Mouse (Mus musculus): Measurements from ENCODE around the gene Cenpl.

Gene Cenpl

DNA sequence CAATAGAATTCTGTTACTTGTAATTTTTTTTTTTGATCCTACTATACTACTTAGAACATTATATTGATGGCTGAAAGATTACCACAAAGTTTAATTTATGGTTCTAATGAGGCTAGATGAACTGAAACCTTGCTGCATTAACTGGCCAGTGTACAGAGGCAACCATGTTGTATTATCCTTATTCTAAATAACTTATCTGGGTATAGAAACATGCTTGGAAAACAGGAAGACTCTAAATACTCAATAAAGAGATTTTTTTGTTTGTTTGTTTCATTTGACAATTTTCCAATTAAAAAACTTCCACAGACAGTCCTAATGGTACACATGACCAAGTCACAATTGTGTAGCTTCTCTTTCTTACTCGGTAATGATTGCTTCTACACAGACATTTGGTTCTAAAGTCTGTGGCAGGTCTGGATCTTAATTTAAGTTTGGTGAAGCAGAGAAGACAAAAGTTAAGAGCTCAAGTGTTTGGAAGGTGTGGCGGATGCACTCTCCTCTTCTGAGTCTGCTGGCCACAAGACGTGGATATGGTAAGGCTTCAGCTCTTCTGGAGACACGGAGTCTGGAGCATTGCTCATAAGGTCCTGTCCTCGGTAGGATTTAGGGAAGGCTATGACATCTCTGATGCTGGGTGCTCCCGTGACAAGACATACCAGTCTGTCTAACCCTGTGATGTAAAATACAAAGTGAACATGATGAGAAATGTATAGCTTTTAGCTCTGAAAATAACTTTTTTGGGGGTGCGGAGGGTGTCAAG is 29.1 kb upstream of the Cenpl start:
- no peak for DNase-seq

DNA sequence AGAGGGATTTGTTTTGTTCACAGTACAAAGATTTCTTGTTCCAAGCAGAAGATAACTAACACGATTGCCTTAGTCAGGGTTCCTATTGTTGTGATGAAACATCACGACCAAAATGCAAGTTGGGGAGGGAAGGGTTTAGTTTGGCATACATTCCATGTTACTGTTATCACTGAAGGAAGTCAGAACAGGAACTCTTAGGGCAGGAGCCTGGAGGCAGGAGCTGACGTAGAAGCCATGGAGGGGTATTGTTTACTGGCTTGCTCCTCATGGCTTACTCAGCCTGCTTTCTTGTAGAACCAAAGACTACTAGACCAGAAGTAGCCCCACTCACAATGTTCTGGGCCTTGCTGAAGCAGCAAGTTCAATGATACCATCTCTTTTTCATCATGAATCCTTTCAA is 23.5 kb upstream of the Cenpl start:
- no peak for DNase-seq

DNA sequence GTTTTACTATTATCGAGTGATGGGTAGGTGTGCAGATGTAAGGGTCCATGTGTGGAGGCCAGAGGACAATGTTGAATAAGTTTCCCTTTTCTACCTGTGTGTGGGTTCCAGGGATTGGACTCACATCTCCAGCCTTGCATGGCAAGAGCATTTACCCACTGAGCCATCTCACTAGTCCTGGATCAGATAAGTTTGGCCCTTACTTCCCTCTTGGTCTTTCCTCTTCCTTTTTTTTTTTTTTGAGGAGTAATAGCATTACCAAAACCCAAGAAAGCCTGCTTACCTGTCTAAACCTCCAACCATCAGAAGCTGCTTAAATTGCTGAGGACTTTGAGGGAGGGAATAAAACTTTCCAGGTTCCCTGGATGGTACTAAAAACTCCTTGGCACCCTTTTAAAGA is 13.3 kb upstream of the Cenpl start:
- no peak for DNase-seq

DNA sequence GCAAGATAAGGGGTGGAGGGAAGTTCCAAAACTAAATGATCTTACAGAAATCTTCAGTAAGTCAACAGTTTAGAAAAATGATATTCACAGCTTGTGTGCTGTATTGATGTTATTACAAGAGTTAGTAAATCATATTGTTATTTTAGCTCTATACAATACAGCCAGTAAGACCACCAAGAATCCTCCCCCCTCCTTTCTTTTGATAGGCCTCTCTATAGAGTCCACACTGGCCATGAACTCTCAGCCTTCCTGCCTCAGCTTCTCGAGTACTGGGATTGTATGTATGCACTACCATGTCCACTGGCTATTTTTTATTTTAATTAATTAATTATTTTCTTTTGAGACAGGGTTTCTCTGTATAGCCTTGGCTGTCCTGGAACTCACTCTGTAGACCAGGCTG is 7.2 kb upstream of the Cenpl start:
- no peak for DNase-seq

DNA sequence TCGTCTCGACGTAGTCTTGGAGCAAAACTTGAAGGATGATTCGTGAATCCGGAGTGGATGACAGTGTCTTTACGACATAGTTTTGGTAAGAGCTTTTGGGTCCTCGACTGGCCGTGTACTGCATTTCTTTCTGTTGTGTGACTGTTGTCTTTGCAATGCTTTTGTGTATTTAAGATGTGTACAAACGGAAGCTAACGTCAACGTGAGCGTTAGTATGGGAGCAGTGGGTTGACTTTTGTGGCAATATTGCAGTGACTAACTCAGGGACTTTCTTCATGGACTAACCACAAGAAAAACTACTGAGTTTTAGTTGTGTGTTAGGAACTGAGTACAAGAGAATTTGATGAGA is 733 bp downstream of the Cenpl start:
- no peak for DNase-seq

DNA sequence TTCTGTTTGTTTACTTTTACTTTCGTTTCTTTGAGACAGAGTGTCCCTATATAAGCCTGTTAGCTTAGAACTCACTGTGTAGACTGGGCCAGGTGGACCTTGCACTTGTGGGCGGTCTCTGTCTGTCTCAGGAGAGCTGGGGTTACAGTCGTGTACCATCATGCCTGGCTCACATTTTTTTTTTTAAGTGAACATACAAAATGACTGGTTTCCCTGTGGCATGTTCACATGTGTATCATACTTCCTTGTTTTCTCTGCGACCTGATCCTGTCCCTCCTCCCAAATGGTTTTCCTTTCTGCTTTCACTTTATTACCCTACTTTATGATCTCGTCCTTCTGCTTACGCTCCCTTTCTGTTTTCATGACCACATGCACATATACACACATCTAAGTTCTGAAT is 5.7 kb downstream of the Cenpl start:
- no peak for DNase-seq

DNA sequence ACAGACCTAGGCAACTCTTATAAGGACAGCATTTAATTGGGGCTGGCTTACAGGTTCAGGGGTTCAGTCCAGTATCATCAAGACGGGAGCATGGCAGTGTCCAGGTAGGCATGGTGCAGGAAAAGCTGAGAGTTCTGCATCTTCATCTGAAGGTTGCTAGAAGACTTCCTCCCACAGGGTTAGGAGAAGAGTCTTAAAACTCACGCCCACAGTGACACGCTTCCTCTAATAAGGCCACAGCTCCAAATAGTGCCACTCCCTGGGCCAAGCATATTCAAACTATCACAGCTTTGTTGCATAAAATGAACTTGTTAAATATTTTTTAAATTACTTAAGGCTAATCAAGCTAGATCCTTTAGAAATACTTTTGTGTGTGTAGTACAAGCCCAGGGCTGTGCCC is 6.7 kb downstream of the Cenpl start:
- no peak for DNase-seq

DNA sequence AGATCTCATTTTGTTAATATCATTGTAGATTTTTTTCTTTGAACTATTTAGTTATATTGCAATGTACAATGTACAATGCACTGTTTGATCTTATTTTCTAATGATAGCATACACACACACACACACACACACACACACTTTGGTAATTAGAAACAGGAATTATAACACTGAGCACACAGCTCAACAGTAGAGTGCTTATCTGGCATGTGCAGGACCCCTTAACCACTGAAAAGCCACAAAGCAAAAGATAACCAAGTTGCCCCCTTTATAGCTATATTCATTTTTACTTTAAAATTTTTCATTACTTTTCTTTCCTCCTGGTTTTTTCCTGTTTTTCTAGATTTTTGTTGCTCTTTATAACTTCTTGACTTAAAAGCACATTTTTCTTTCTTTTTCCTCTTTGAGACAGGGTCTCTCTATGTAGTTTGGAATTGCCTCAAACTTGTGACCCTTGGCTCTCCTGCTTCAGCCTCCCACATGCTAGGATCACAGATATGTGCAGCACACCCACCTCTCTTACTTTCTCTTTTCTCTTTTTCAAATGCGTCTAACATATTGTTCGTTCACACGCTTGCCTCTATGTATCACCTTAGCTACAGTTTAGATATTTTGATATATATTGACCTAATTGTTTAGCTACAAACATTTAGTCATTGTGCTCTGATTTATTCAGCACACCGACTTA is 29.4 kb downstream of the Cenpl start:
- DNase-seq, result no peak

DNA sequence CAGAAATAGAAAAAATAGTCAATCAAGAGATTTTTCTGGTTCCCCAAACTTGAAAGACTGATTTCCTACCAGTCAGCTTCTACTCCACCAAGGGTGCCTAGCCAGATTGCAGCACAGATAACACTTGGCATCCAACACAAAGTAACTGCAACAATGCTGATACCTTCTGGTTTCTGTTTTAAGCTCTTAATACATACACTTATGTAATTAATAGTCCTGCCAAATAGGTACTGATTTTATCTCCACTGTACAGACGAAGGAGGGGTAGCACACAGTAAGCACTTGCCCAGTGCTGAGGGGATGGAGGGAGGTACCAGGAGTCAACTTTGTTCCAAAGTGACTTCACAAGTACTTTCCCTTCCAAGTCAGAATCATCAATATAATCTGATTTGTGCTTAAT is 33.3 kb downstream of the Cenpl start:
- no peak for DNase-seq

DNA sequence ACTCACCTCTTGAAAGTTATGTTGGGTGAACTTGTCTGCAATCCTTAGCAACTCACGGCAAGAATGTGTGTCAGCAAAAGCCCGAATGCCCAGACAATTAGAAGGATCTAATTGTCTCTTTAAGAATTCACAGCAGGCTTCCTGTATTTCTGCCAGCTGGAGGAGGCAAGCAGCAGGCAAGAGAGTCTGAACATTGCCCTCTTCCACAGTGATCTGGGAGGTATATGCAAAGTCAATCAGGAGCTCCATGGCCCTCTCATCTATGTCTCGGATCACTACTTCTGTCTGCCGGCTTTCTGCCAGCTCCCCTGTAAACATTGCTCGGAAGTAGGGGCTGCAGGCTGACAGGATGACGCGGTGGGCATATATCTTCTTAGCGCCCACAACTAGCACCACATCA is 38.7 kb downstream of the Cenpl start:
- DNase-seq, result no peak

DNA sequence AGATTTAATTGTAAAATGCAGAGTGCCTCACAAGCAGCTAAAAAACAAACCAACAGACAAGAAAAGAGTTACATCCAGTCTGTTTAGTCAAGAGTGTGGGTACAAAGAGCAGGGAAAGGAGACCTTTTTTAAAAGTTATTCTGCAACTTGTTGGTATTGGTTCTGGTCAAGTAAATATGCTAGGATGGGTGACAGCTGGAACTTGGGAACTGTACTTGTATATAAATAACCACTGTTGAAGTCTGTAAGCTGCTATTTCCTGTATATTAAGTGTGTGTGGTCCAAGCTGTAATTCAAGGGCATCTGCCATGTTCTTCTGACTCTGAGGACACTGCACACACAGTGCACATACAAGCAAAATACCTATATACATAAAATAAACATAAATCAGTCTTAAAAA is 44.1 kb downstream of the Cenpl start:
- no peak for DNase-seq

DNA sequence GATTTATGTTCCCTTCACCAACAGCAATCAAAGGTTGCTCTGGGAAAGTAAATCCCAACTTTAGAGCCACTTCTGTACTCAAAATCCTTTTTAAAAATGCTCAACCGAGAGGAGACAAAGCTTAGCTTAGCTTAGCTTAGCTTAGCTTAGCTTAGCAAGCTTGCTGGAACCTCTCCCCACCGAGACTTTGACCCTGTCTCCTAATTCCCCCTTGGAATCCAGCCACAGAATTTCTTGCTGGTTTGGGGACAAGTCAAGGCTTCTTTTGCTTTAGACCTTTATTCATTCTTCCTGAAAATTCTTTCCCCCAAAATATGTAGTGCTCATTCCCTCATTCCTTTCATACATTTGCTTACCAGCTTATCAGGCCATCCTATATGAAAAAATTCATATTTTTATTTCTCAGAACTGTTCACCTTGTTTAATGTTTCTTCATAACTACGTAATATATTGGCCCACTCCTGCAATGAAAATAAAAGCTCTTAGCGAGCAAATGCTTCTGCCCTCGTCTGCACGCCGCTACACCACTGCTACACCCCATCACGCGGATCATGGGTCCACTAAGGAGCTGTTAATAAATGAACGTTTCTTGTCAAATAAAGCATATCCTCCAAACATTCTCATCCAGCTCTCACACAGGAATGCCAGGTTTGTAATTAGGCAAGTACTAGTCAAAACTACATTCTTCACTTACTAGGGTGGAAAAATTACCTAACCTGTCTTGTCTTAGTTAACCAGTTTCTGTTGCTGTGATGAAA is 52.3 kb downstream of the Cenpl start:
- DNase-seq, result no peak

DNA sequence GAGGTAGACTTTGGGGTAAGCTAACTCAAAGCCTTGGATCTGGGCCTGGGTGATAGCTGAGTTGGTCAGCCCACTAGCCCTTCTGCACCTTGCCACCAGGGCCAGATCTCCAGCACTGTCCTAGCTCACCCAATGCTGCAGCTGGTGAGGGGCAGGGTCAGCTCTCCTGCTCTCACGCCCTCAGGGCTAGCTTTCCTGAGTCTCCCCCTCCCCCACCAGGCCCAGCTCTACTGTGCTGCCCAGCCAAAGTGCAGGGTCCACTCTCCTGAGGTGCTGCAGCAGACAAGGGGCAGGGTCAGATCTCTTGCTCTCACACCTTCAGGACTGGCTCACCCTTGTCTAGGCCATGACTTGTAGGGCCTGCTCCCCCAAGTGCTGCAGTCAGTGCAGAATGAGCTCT is 55.9 kb downstream of the Cenpl start:
- DNase-seq, result no peak

DNA sequence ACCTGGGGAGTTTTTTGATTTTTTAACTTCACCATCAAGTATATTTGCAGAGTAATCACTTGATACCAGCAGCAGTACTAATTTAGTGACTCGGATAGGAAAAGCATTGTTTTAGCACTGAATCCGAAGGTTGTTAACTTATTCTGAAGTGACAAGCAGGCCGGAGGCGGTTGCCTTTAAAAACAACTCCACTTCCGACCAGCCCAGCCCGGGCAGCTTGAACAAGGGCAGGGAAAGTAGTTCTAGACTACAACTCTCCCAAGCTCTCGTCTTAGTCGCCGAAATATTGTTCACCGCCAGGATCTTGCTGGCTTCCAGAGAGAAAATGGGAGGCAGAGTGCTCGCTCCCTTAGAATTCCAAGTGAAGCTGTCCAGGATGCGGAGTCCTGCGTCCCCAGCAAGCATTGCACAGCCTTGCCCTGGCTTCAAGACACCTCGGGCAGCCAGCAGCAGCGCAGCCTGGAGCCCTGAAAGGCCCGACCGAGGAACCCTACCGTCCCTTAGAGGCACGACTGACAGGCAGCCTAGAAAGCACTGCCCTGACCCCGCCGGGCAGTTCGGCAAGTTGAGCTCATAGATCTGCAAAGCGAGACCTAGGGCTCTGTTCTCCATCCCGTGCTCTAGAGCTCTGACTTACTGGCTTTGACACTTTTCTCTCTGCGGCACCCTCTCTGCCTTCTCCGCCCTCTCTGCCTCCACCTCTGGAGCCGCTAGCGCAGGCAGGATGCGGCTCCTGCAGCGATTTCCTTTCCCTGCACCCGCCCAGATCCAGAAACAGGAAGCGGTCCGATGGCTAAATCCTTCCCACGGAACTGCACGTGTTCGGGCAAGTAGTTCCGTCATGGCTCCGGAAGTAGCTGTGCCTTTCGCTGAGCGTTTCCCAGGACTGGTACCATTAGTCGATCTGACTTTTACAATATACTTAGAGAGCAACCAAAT is 60.5 kb downstream of the Cenpl start, which contains the start of gene Klhl20:
TSS of gene Klhl20 (minus strand) at position 786 of the 939 bp plus-strand sequence.
- peak; percentile 93 to 94 for DNase-seq
